Mouse (Mus musculus) liver, adult 2 months (tissue): ENCODE measurements around the gene Tmem63c. TPM values are rescaled to one million over a fixed set of nuclear protein-coding genes. Genes with fewer than 3 reads are reported as not detected.
A peak's percentile ranks its signal among the peaks of the same experiment; 100 is the strongest.

Experiments
- DNase-seq: peaks from one replicate; pipeline ENCODE4 v3.0.0-alpha.2; 2011; ENCODE audit warnings: low read depth, low spot score; ENCODE audit errors: extremely low read depth
- H3K27ac ChIP-seq: fragments of 200-500 bp; replicated peaks from 2 replicates; pipeline ENCODE4 v1.5.1; 2012; ENCODE audit warnings: low read depth, mild to moderate bottlenecking, control low read depth, inconsistent platforms, low read length; ENCODE audit not compliant: insufficient read depth
- H3K27me3 ChIP-seq: fragments of 200-500 bp; 2 replicates; pipeline ENCODE4 v1.6.1; 2012; ENCODE audit warnings: mild to moderate bottlenecking, moderate library complexity, low read length, inconsistent platforms; ENCODE audit not compliant: control insufficient read depth, insufficient read depth
- H3K36me3 ChIP-seq: fragments of 200-500 bp; 2 replicates; pipeline ENCODE4 v1.6.1; 2012; ENCODE audit warnings: low read length, inconsistent platforms; ENCODE audit not compliant: control insufficient read depth, insufficient read depth
- H3K4me1 ChIP-seq: fragments of 200-500 bp; 2 replicates; pipeline ENCODE4 v1.6.1; 2011; ENCODE audit warnings: low read length; ENCODE audit not compliant: control insufficient read depth, insufficient read depth
- H3K4me3 ChIP-seq: fragments of 200-500 bp; 2 replicates; pipeline ENCODE4 v1.5.1; 2011; ENCODE audit warnings: low read depth, mild to moderate bottlenecking, control low read depth, low read length, moderate library complexity; ENCODE audit not compliant: insufficient read depth
- H3K79me2 ChIP-seq: fragments of 200-500 bp; 2 replicates; pipeline ENCODE4 v1.6.1; 2012; ENCODE audit warnings: inconsistent platforms, mild to moderate bottlenecking, low read length, moderate library complexity; ENCODE audit not compliant: control insufficient read depth, insufficient read depth
- H3K9ac ChIP-seq: fragments of 200-500 bp; 2 replicates; pipeline ENCODE4 v1.6.1; 2012; ENCODE audit warnings: low read depth, mild to moderate bottlenecking, control low read depth, inconsistent platforms, low read length
- CTCF ChIP-seq: fragments of 200-500 bp; IDR thresholded peaks from 2 replicates; pipeline ENCODE4 v1.5.1; 2011; ENCODE audit warnings: low read depth, low read length, control low read depth
- POLR2A ChIP-seq: fragments of 200-500 bp; IDR thresholded peaks from 2 replicates; pipeline ENCODE4 v1.6.1; 2011; ENCODE audit warnings: low read length, control low read depth; ENCODE audit not compliant: insufficient read depth; ENCODE audit errors: extremely low read depth
- WGBS: fragments of 180-500 bp; shearing (Covaris S2); methylation state at CpG from one replicate; pipeline ENCODE4 v1.1.7; 2018; 5-methylcytosine and 5-hydroxymethylcytosine counted together
- polyA plus RNA-seq: library from polyadenylated mRNA; depleted of rRNA; stranded (reverse); fragments of >200 nt; gene quantifications from 2 replicates; pipeline ENCODE4 v1.2.3, GENCODE M21; 2012
- total RNA-seq: library from RNA; depleted of rRNA; stranded (reverse); fragments of >200 nt; gene quantifications from 2 replicates; pipeline ENCODE4 v1.2.3, GENCODE M21; 2014

Tmem63c gene
- total and polyA plus RNA-seq, 2 experiments = not detected

DNA sequence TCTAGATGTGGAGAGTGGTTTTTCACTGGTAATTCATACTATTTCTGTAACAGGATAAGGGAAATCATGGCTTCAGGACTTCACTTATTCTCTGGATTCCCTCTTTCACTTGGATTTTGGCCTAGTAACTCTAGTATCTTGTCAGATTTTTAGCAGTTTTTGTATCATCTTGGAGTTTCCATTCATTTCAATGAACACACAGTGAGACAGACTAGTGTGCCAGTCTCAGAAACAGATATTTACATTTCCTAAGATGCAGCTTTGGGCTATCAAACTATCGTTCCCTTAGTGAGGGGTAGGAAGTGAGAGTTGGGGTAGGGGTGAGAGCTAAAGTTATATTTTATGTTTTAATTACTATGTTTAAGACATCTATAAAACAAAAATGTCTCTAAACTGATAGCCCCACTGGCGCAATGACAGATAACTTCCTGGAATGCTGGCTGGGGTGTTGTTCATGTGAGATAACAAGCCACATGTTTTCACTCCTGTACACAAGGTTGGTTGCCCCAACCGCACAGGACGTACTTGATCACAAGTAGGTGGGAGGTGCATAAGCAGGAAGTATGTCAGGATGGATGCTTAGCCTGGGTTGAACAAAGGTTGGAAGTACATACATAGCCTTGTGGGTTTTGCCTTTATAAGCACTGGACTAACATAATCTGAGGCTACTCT, 100.9 kb downstream of the Tmem63c start:
- no peaks in the 10 kb centered on the region for H3K4me1 ChIP-seq
- DNase-seq = no peak
- no peak overlapping the region for H3K27ac ChIP-seq

DNA sequence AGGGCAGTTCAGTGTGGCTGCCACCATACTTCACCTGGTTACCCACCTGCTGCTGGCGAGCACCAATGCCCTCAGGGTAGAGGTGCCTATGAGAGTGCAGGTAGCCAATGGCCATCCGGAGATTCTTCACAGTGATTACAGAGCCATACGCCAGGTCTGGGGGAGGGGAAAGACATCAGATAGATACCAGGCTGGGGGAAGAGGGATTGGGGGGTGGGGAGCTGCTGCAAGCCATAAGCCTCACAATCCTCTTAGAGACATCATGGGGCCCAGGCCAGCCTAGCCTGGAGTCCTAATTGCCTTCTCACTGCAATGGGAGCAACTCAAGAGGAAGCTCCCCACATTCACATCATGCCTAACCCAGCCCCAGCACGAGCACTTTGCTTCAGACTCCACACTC, 106.1 kb downstream of the Tmem63c start:
- WGBS = 88% methylated on average over 4 of the region's 4 CpGs
- no peaks in the 10 kb centered on the region for H3K79me2 ChIP-seq
- no peak overlapping the region for H3K27ac ChIP-seq
- H3K27me3 ChIP-seq = no peaks in the 10 kb centered on the region
- TF ChIP-seq POLR2A (no peak), CTCF (no peak)
- DNase-seq = no peak
- H3K4me1 ChIP-seq = no peaks in the 10 kb centered on the region
- no peak overlapping the region for H3K9ac ChIP-seq
- no peak overlapping the region for H3K4me3 ChIP-seq
- H3K36me3 ChIP-seq = peaks cover 19% of the 10 kb centered on the region; the same call in 1 of the 2 replicates

More for the DNA sequence above, 100.9 kb downstream of the Tmem63c start:
- no peaks in the 10 kb centered on the region for H3K27me3 ChIP-seq
- 91% methylated on average over 4 of the region's 4 CpGs for WGBS
- H3K4me3 ChIP-seq = no peak overlapping the region
- no peak for TF ChIP-seq POLR2A
- TF ChIP-seq CTCF = no peak
- no peaks in the 10 kb centered on the region for H3K79me2 ChIP-seq
- H3K9ac ChIP-seq = no peak overlapping the region
- peaks cover 42% of the 10 kb centered on the region for H3K36me3 ChIP-seq

DNA sequence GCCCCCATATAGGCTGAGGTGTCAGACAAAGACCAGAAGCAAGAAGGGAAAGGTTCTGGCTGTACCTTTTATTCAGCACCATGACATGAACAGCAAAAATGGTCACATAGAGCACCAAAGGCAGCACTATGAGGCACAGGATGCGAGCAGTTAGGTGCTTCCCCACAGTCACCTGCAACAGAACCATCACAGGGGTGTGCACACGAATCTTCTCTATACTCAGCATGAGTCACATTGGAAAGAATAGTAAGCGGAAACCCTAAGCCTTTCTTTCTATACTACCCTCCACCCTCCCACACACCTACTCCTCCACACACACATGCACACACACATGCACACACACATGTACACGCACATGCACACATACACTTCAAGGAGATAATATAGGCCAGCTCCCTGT, 109.1 kb downstream of the Tmem63c start:
- 96% methylated on average over 4 of the region's 4 CpGs for WGBS
- TF ChIP-seq CTCF = no peak
- TF ChIP-seq POLR2A = no peak
- no peak overlapping the region for H3K4me3 ChIP-seq

DNA sequence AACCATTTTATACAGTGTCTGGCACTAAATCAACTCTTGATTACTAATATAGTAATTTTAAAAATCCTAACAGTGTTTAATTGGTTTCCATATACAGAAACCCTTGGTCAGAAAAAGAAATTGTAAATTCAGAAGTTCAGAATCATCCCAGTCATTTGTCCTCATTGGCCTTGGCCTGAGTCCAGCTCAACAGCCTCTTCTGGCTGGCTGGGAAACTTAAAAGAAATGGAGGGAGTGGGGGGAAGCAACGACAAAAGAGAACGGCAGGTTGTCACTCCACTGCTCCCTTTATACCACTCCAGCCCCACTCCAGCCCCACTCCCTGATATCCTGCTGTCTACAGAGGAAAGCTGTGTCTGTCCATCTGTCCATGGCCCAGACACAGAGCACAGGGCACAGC, 110.0 kb downstream of the Tmem63c start:
- Histone ChIP-seq H3K79me2 (no peaks in the 10 kb centered on the region), H3K36me3 (0 out of 2 replicates have a peak, but pooled peaks cover 4% of the 10 kb centered on the region), H3K4me1 (no peaks in the 10 kb centered on the region), H3K27me3 (no peaks in the 10 kb centered on the region), H3K4me3 (no peak overlapping the region), H3K27ac (no peak overlapping the region), H3K9ac (no peak overlapping the region)
- no peak for DNase-seq
- WGBS = 88% methylated on average over 2 of the region's 2 CpGs
- TF ChIP-seq CTCF = no peak
- TF ChIP-seq POLR2A = no peak

More for the DNA sequence above, 109.1 kb downstream of the Tmem63c start:
- H3K79me2 ChIP-seq = no peaks in the 10 kb centered on the region
- no peaks in the 10 kb centered on the region for H3K27me3 ChIP-seq
- peaks cover 3% of the 10 kb centered on the region; the same call in 1 of the 2 replicates for H3K36me3 ChIP-seq
- no peak for DNase-seq
- H3K27ac ChIP-seq = no peak overlapping the region
- no peak overlapping the region for H3K9ac ChIP-seq
- no peaks in the 10 kb centered on the region for H3K4me1 ChIP-seq

- H3K4me3 ChIP-seq = no peak overlapping the region
- peaks cover 4% of the 10 kb centered on the region; the same call in 1 of the 2 replicates for H3K36me3 ChIP-seq
- H3K4me1 ChIP-seq = no peaks in the 10 kb centered on the region
- 39% methylated on average over 3 of the region's 3 CpGs for WGBS
- peak; percentile 38 for DNase-seq
- H3K27ac ChIP-seq = no peak overlapping the region
- no peaks in the 10 kb centered on the region for H3K79me2 ChIP-seq
- H3K9ac ChIP-seq = no peak overlapping the region
- no peaks in the 10 kb centered on the region for H3K27me3 ChIP-seq
- TF ChIP-seq POLR2A (no peak), CTCF (peak; percentile 62)
Observed at GRCm38 (mm10) chr12:87131619-87132018, 110.5 kb downstream of the Tmem63c start.

GRCm38 (mm10) chr12:87132210-87132609, 111.1 kb downstream of the Tmem63c start:
- no peak overlapping the region for H3K9ac ChIP-seq
- no peak overlapping the region for H3K4me3 ChIP-seq
- no peak for DNase-seq
- no peaks in the 10 kb centered on the region for H3K4me1 ChIP-seq
- no peaks in the 10 kb centered on the region for H3K27me3 ChIP-seq
- WGBS = 86% methylated on average over 6 of the region's 6 CpGs
- H3K27ac ChIP-seq = no peak overlapping the region
- peaks cover 8% of the 10 kb centered on the region; the same call in 1 of the 2 replicates for H3K36me3 ChIP-seq
- no peaks in the 10 kb centered on the region for H3K79me2 ChIP-seq
- TF ChIP-seq POLR2A (no peak), CTCF (no peak)
